Mouse (Mus musculus): ENCODE data around the gene Edem1.

DNA sequence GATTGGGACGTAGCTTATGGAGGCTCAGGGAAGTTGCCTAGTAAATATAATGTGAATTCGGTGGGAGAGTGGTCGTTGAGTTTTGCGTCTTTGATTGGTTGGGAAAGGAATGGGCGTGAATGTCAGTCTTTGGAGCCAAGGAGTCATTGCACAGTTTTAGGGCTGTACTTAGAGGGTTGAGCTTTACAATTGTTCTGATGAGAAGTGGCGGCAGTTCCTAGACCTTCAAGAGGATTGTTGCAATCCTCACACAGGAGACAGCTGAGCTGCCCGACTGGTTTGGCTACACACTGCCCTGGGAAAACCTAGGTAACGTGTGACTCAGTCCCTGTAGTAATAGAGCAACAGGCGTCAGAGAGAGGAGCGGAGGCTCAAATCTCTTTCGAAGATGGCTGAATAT lies 44.4 kb upstream of the Edem1 start:
- no peak for TF ChIP-seq CTCF (IDR thresholded peaks at IDR 0.05; ENCODE audit: control insufficient read depth, insufficient read depth, insufficient read length)
- no peak for TF ChIP-seq USF1 (IDR thresholded peaks at IDR 0.05; ENCODE audit: low read depth)
- no peak for TF ChIP-seq MAX (IDR thresholded peaks at IDR 0.05)
